Mouse (Mus musculus) E14TG2a.4 (cell line): ENCODE measurements at regions not wholly inside any gene's neighbourhood (a gene's known extent, or its start where the extent isn't known, plus 50 kb on each side); places are given as distances from the start of the nearest gene placed in this dataset.

Experiments used
- CTCF ChIP-seq: conservative IDR thresholded peaks from 2 replicates; pipeline ENCODE4 v1.5.1; 2014; ENCODE audit warnings: low read length
- POU5F1 ChIP-seq: IDR thresholded peaks from 2 replicates; pipeline ENCODE4 v1.6.1; 2014; ENCODE audit warnings: low read length, borderline replicate concordance

DNA sequence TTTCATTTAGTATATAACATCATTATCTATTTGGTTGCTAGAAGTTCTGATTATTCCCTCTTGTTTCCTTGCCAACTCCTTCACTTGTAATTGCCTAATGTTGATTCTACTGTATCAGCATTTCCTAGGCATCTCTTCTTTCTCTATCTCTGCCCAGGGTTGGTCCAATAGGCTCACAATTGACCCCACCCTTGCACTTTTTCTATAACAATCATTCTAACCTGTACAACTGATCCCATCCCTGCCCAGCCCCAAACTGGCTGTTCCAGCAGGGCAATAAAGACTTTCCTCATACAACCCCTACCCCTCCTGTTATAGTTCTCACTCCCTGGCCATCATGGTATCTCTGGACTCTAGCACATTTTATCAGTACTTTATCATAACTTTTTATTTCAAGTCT is 104.3 kb downstream of the Ccdc71l start:
- TF ChIP-seq CTCF: no peak
- no peak for TF ChIP-seq POU5F1
